Mouse (Mus musculus): ENCODE data around the gene Ednra.

Ednra gene

GRCm38 (mm10) chr8:77724046-77724930 lies at the start of gene Ednra:
TSS of gene Ednra (minus strand) at chr8:77724464.
- no peak for DNase-seq

- no peak for DNase-seq
Measured at GRCm38 (mm10) chr8:77773831-77774230, 49.6 kb upstream of the Ednra start.

- DNase-seq: no peak
Measured at GRCm38 (mm10) chr8:77773256-77773655, 49.0 kb upstream of the Ednra start.

GRCm38 (mm10) chr8:77772210-77772886 lies 48.1 kb upstream of the Ednra start:
- no peak for DNase-seq

GRCm38 (mm10) chr8:77770966-77771365 lies 46.7 kb upstream of the Ednra start:
- DNase-seq: no peak

- DNase-seq: no peak
Measured at GRCm38 (mm10) chr8:77768916-77769315, 44.7 kb upstream of the Ednra start.

- DNase-seq: no peak
Measured at GRCm38 (mm10) chr8:77764253-77764652, 40.0 kb upstream of the Ednra start.

GRCm38 (mm10) chr8:77762967-77763366 lies 38.7 kb upstream of the Ednra start:
- DNase-seq: no peak

GRCm38 (mm10) chr8:77755441-77755840 lies 31.2 kb upstream of the Ednra start:
- DNase-seq: no peak

GRCm38 (mm10) chr8:77753796-77754195 lies 29.5 kb upstream of the Ednra start:
- DNase-seq: no peak

GRCm38 (mm10) chr8:77752041-77752440 lies 27.8 kb upstream of the Ednra start:
- no peak for DNase-seq

- no peak for DNase-seq
Measured at GRCm38 (mm10) chr8:77750407-77750806, 26.1 kb upstream of the Ednra start.

GRCm38 (mm10) chr8:77744476-77744875 lies 20.2 kb upstream of the Ednra start:
- DNase-seq: no peak

- no peak for DNase-seq
Measured at GRCm38 (mm10) chr8:77742395-77742794, 18.1 kb upstream of the Ednra start.

GRCm38 (mm10) chr8:77741050-77741777 lies 16.9 kb upstream of the Ednra start:
- no peak for DNase-seq

- no peak for DNase-seq
Measured at GRCm38 (mm10) chr8:77738419-77738818, 14.2 kb upstream of the Ednra start.

- no peak for DNase-seq
Measured at GRCm38 (mm10) chr8:77737327-77737726, 13.1 kb upstream of the Ednra start.

GRCm38 (mm10) chr8:77733792-77734191 lies 9.5 kb upstream of the Ednra start:
- DNase-seq: no peak

- DNase-seq: no peak
Measured at GRCm38 (mm10) chr8:77732964-77733363, 8.7 kb upstream of the Ednra start.

- no peak for DNase-seq
Measured at GRCm38 (mm10) chr8:77725406-77725805, 1.1 kb upstream of the Ednra start.

- no peak for DNase-seq
Measured at GRCm38 (mm10) chr8:77723534-77724045, 674 bp downstream of the Ednra start.

- DNase-seq: no peak
Measured at GRCm38 (mm10) chr8:77723018-77723417, 1.2 kb downstream of the Ednra start.

- no peak for DNase-seq
Measured at GRCm38 (mm10) chr8:77718933-77719332, 5.3 kb downstream of the Ednra start.
